Mouse (Mus musculus) midbrain, embryonic 15.5 days (tissue): ENCODE measurements at regions not wholly inside any gene's neighbourhood (a gene's known extent, or its start where the extent isn't known, plus 50 kb on each side); places are given as distances from the start of the nearest gene placed in this dataset.
A peak's percentile ranks its signal among the peaks of the same experiment; 100 is the strongest.

Source experiments
- ATAC-seq: fragments of 200-750 bp; cut with Nextera tagmentation; replicated peaks from 2 replicates; pipeline ENCODE4 v1.8.0; 2017; ENCODE audit warnings: moderate TSS enrichment
- H3K27ac ChIP-seq: fragments of 300-500 bp; sonication (generic); 2 replicates; pipeline ENCODE4 v1.5.1; 2015; ENCODE audit warnings: mild to moderate bottlenecking, inconsistent platforms
- H3K27me3 ChIP-seq: fragments of 300-500 bp; sonication (generic); replicated peaks from 2 replicates; pipeline ENCODE4 v1.6.1; 2015; ENCODE audit warnings: inconsistent platforms
- H3K36me3 ChIP-seq: fragments of 300-500 bp; sonication (generic); replicated peaks from 2 replicates; pipeline ENCODE4 v1.6.1; 2015; ENCODE audit warnings: inconsistent platforms
- H3K4me1 ChIP-seq: fragments of 300-500 bp; sonication (generic); 2 replicates; pipeline ENCODE4 v1.6.1; 2015; ENCODE audit warnings: inconsistent platforms
- H3K4me2 ChIP-seq: fragments of 300-500 bp; sonication (generic); 2 replicates; pipeline ENCODE4 v1.6.1; 2015; ENCODE audit warnings: inconsistent platforms, mild to moderate bottlenecking, moderate library complexity
- H3K4me3 ChIP-seq: fragments of 300-500 bp; sonication (generic); 2 replicates; pipeline ENCODE4 v1.5.1; 2015; ENCODE audit warnings: mild to moderate bottlenecking, inconsistent platforms
- H3K9ac ChIP-seq: fragments of 300-500 bp; sonication (generic); 2 replicates; pipeline ENCODE4 v1.6.1; 2015; ENCODE audit warnings: mild to moderate bottlenecking, inconsistent platforms
- H3K9me3 ChIP-seq: fragments of 300-500 bp; sonication (generic); 2 replicates; pipeline ENCODE4 v1.6.1; 2016; ENCODE audit warnings: inconsistent platforms
- WGBS: fragments of 180-500 bp; shearing (Covaris S2); methylation state at CpG from one replicate; pipeline ENCODE4 v1.1.7; 2015; ENCODE audit warnings: mixed read lengths; 5-methylcytosine and 5-hydroxymethylcytosine counted together

GRCm38 (mm10) chr14:48750994-48751393 is 77.4 kb upstream of the Otx2 start:
- 0 out of 2 replicates have a peak overlapping the region, but pooled peaks have one; percentile 23 for H3K27ac ChIP-seq
- ATAC-seq, result no peak
- H3K4me3 ChIP-seq, result no peak overlapping the region
- no peak overlapping the region; the same call in 1 of the 2 replicates for H3K4me2 ChIP-seq
- H3K9me3 ChIP-seq, result no peaks in the 10 kb centered on the region
- H3K36me3 ChIP-seq, result no peaks in the 10 kb centered on the region
- H3K9ac ChIP-seq, result no peak overlapping the region
- H3K4me1 ChIP-seq, result peaks cover 34% of the 10 kb centered on the region
- no peaks in the 10 kb centered on the region for H3K27me3 ChIP-seq
- WGBS, result 10% methylated on average over 6 of the region's 6 CpGs

- H3K4me1 ChIP-seq, result peaks cover 30% of the 10 kb centered on the region
- no peak overlapping the region for H3K4me3 ChIP-seq
- H3K27ac ChIP-seq, result no peak overlapping the region
- no peak overlapping the region for H3K4me2 ChIP-seq
- H3K9me3 ChIP-seq, result no peaks in the 10 kb centered on the region
- 95% methylated on average over 12 of the region's 12 CpGs for WGBS
- H3K27me3 ChIP-seq, result no peaks in the 10 kb centered on the region
- no peak for ATAC-seq
- H3K36me3 ChIP-seq, result no peaks in the 10 kb centered on the region
- no peak overlapping the region for H3K9ac ChIP-seq
These were observed 75.4 kb upstream of the Otx2 start for GRCm38 (mm10) chr14:48748976-48749375.

DNA sequence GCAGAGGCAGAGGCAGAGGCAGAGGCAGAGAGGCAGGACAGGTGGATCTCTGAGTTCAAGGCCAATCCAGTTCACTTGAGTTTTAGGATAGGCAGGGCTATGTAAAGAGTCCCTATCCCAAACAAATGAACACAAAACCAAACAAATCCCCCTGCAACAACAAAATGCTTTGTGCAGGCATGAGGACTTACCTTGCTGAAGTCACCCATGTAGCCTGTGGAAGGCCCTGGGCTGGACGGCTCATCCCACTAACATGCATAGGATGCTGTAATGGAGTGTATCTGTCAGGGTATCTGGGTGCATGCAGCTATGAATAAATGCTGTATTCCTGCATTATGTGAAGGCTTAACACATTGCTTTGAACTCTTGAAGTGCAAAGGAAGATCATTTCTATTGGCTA is 74.3 kb upstream of the Otx2 start:
- H3K27me3 ChIP-seq, result no peaks in the 10 kb centered on the region
- H3K9me3 ChIP-seq, result no peaks in the 10 kb centered on the region
- peaks cover 20% of the 10 kb centered on the region for H3K4me1 ChIP-seq
- no peaks in the 10 kb centered on the region for H3K36me3 ChIP-seq
- ATAC-seq, result no peak
- H3K4me2 ChIP-seq, result no peak overlapping the region
- H3K27ac ChIP-seq, result no peak overlapping the region
- H3K4me3 ChIP-seq, result no peak overlapping the region
- 100% methylated on average over 1 of the region's 1 CpGs for WGBS
- no peak overlapping the region for H3K9ac ChIP-seq

DNA sequence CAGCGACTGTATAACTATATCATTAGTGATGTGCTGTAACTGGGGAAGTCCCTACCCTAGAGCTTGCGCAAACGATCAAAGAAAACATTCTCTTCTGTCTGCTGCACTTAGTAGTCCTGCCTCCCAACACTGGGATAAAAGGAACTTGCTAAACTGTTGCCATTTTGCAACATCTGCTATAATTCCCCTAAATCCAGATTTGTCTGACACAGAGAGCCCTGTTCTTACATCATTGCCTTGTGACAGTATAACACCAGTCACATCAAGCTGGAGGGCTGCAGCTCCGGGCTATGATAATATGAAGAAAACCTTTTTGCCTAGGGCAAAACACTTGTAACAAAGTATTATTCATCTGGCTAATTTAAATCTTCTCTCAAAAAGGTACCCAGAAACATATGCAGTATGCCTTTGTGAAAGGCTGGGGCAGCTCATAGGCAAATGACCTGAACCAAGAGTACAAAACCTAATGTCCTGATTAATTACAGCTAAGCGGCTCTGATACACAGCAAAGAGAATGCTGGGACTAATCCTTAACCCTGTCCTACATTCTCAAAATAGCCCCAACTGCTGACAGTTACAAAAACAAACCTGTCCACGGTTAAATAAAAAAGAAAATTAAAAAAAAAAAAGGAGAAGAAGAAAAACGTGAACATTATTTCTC is 67.5 kb upstream of the Otx2 start:
- Histone ChIP-seq H3K4me3 (no peak overlapping the region), H3K9ac (no peak overlapping the region), H3K27ac (peak overlapping the region; percentile 50), H3K4me2 (peak overlapping the region; percentile 11; the same call in 1 of the 2 replicates), H3K27me3 (no peaks in the 10 kb centered on the region), H3K9me3 (no peaks in the 10 kb centered on the region), H3K36me3 (no peaks in the 10 kb centered on the region), H3K4me1 (peaks cover 19% of the 10 kb centered on the region)
- peak; percentile 80 for ATAC-seq
- WGBS, result 19% methylated on average over 7 of the region's 7 CpGs

GRCm38 (mm10) chr14:48739121-48739520 is 65.5 kb upstream of the Otx2 start:
- Histone ChIP-seq H3K4me2 (0 out of 2 replicates have a peak overlapping the region, but pooled peaks have one; percentile 14), H3K4me3 (no peak overlapping the region), H3K9ac (no peak overlapping the region), H3K4me1 (peaks cover 19% of the 10 kb centered on the region), H3K27me3 (no peaks in the 10 kb centered on the region), H3K9me3 (no peaks in the 10 kb centered on the region), H3K36me3 (no peaks in the 10 kb centered on the region), H3K27ac (no peak overlapping the region)
- WGBS, result 42% methylated on average over 4 of the region's 4 CpGs
- ATAC-seq, result no peak

DNA sequence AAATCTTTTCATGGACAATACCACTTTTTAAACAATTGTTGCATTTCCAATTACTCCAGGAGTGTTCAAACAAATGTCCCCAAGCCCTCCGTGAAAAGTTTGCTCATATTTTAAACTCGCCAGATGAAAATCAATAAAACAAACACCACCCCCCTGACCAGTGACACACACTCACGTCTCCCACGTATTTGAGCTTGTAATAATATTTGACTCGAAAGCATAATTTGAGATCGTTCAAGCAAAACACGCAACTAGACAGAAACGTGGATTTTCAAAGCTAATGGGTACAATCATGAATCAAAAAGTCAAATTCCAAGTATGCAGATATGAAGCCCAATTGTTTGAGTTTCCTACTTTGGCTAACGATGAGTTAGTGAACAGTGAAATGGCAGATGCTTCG is 65.0 kb upstream of the Otx2 start:
- Histone ChIP-seq H3K4me3 (no peak overlapping the region), H3K9me3 (no peaks in the 10 kb centered on the region), H3K4me1 (peaks cover 19% of the 10 kb centered on the region), H3K9ac (no peak overlapping the region), H3K36me3 (no peaks in the 10 kb centered on the region), H3K4me2 (peak overlapping the region; percentile 14; the same call in 1 of the 2 replicates), H3K27me3 (no peaks in the 10 kb centered on the region), H3K27ac (peak overlapping the region; percentile 35; the same call in 1 of the 2 replicates)
- ATAC-seq, result no peak
- WGBS, result 22% methylated on average over 10 of the region's 10 CpGs

DNA sequence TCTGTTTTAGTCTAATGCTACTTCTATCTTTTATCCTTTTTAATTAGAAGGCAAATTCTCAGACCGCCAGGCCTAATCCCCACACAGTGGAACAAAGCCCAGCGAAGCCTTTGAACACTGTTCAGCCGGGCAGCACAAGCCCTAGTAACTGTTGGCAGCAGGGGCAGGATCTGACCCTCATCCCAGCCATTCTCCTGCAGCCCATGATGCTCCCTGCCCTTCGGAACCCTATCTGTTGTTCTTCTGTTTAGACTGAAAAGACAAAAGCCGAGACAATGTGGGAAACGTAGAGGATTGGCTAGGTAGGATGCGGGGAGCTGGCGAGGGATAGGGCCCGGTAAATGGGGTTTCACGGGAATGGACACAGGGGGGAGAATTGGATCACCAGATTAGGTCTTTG is 64.6 kb upstream of the Otx2 start:
- Histone ChIP-seq H3K27ac (peak overlapping the region; percentile 35), H3K4me3 (no peak overlapping the region), H3K9ac (no peak overlapping the region), H3K27me3 (no peaks in the 10 kb centered on the region), H3K4me1 (peaks cover 19% of the 10 kb centered on the region), H3K36me3 (no peaks in the 10 kb centered on the region), H3K9me3 (no peaks in the 10 kb centered on the region), H3K4me2 (peak overlapping the region; percentile 31)
- ATAC-seq, result peak; percentile 73
- 6% methylated on average over 10 of the region's 10 CpGs for WGBS

DNA sequence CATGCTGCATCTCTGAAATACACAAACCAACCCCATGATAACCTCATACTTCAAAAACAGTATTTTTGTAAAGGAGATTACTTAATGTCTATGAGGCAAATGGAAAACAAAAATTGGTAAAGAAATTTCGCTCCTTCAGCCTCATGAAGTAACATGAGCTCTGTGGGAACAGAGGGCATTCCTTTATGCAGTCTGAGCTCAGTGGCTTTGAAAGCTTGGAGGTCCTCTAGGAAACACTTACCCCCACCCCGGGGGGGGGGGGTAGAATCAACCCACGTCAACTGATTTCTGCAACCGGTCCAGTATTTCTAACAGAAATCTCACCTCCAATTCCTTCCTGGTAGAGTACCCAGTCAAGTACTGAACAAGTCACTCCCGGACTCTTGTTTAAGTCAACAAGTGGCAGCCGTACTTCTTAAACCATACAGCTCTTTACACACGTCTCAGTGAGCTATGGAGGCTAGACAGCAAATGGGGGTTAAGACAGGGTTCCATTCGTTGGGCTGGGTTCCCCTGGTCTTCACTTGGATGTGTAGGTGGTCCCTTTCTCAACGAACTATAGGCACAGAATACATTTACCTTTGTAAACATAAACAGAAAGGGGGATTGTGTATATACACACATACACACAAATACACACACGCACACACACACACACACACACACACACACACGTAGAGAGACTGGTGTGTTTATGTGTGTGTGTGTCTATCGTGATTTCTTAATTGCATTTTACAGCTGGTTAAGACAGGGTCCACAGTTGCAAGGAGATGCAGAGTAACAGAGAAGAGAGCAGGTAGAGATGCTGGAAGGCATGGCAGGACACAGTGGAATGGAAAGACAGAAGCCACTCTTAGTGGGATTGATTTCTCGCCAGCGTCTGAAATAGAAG is 63.6 kb upstream of the Otx2 start:
- WGBS, result 21% methylated on average over 14 of the region's 14 CpGs
- no peak overlapping the region for H3K4me2 ChIP-seq

GRCm38 (mm10) chr14:48736211-48736610 is 62.6 kb upstream of the Otx2 start:
- ATAC-seq, result no peak
- Histone ChIP-seq H3K9ac (no peak overlapping the region), H3K27ac (no peak overlapping the region), H3K9me3 (no peaks in the 10 kb centered on the region), H3K4me1 (peaks cover 16% of the 10 kb centered on the region), H3K4me3 (no peak overlapping the region), H3K27me3 (no peaks in the 10 kb centered on the region), H3K36me3 (no peaks in the 10 kb centered on the region), H3K4me2 (no peak overlapping the region)
- WGBS, result 20% methylated on average over 6 of the region's 6 CpGs

More for the DNA sequence above, 63.6 kb upstream of the Otx2 start:
- no peak overlapping the region for H3K9ac ChIP-seq
- H3K27me3 ChIP-seq, result no peaks in the 10 kb centered on the region
- peak overlapping the region; percentile 21; the same call in 1 of the 2 replicates for H3K27ac ChIP-seq
- ATAC-seq, result no peak
- no peaks in the 10 kb centered on the region for H3K36me3 ChIP-seq
- H3K9me3 ChIP-seq, result no peaks in the 10 kb centered on the region
- no peak overlapping the region for H3K4me3 ChIP-seq
- H3K4me1 ChIP-seq, result peaks cover 19% of the 10 kb centered on the region

GRCm38 (mm10) chr14:48729996-48730395 is 56.4 kb upstream of the Otx2 start:
- 41% methylated on average over 2 of the region's 2 CpGs for WGBS
- no peaks in the 10 kb centered on the region for H3K9me3 ChIP-seq
- no peak for ATAC-seq
- no peak overlapping the region for H3K4me2 ChIP-seq
- H3K4me1 ChIP-seq, result no peaks in the 10 kb centered on the region
- H3K27me3 ChIP-seq, result no peaks in the 10 kb centered on the region
- no peak overlapping the region for H3K4me3 ChIP-seq
- no peak overlapping the region for H3K27ac ChIP-seq
- no peaks in the 10 kb centered on the region for H3K36me3 ChIP-seq
- no peak overlapping the region for H3K9ac ChIP-seq
